Mouse (Mus musculus) lung, postnatal 10 days (tissue): ENCODE results near the gene Mertk.
A peak's percentile ranks its signal among the peaks of the same experiment; 100 is the strongest.

Experiments
- DNase-seq: peaks from one replicate; pipeline ENCODE4 v3.0.0; 2021

The Mertk gene

DNA sequence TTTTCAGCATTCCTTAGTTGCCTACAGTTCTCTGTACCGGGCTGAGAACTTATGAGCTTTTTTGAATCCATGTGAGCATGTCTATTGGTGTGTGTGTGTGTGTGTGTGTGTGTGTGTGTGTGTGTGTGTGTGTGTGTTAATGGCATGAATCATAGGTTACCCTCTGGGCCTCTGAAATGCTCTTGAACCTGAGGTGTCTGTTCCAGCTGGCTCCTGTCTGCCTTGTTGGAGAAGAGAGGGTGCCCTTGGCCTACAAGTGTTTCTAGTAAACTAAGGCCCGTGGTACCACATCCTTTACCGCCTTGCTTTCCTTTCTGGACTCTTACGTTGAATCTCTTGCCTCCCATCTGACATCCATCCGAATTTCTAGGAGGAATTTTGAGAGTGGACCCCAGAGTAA is 27.3 kb downstream of the Mertk start:
- no peak for DNase-seq

DNA sequence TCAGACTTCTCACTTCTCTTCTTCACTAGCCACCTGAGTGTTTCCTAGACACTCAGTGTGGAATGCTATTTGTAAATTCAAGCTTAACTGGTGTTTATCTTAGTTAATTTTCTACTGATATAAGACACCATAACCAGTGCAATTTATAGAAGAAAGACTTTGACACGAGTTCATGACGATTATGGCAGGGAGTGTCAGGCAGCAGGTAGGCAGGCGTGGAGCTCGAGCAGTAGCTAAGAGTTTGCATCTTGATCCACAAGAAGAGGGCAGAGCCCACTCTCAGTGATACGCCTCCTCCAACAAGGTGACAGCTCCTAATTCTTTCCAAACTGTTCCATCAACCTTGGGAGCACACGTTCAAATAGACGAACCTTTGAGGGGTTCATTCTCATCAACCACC is 27.9 kb downstream of the Mertk start:
- no peak for DNase-seq

DNA sequence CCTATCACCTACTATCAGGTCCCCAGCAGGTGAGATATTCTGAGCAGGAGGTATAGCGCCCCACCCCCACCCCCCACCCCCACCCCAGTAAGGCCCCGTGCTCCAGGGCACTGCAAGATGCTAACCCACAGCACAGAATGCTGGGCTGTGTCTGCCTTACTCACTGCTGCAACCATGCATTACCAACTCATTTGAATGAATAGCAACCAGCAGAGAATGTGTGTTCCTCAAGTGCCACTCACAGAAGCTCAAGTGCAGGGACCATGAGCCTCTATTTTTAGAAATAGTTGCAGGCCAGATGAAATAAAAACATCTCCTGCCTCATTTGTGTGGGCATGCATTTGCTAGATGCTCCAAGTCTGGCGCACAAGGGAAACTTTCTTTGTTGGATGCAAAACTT is 28.8 kb downstream of the Mertk start:
- DNase-seq = no peak

- DNase-seq = no peak
These were observed 29.3 kb downstream of the Mertk start for GRCm38 (mm10) chr2:128728066-128728465.

GRCm38 (mm10) chr2:128729141-128729540 is 30.4 kb downstream of the Mertk start:
- DNase-seq = no peak

DNA sequence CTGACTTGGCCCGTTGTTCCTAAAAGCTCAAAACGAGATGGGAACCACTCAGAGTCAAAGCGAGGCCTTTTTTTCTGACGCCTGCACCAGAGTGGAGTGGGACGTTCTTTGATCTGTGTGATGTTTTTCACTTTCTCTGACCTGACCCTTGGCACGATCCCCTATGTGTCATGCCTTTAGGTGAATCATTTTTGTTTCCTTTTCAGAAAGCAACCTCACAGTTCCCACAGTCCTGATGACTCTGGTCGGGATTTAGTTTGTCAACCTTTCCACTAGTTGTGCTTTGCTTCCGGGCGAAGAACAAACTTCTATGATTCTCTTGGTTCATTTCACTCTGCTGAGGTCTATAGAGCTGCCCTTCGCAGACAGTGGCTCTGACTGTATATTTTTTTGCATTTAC is 32.8 kb downstream of the Mertk start:
- DNase-seq = no peak

GRCm38 (mm10) chr2:128731951-128732350 is 33.2 kb downstream of the Mertk start:
- DNase-seq = no peak

GRCm38 (mm10) chr2:128735089-128735488 is 36.3 kb downstream of the Mertk start:
- peak; percentile 62 for DNase-seq

GRCm38 (mm10) chr2:128737051-128737450 is 38.3 kb downstream of the Mertk start:
- DNase-seq = no peak

- DNase-seq = no peak
These were observed 39.0 kb downstream of the Mertk start for GRCm38 (mm10) chr2:128737796-128738195.

GRCm38 (mm10) chr2:128738725-128739258 is 40.0 kb downstream of the Mertk start:
- peak; percentile 58 for DNase-seq

DNA sequence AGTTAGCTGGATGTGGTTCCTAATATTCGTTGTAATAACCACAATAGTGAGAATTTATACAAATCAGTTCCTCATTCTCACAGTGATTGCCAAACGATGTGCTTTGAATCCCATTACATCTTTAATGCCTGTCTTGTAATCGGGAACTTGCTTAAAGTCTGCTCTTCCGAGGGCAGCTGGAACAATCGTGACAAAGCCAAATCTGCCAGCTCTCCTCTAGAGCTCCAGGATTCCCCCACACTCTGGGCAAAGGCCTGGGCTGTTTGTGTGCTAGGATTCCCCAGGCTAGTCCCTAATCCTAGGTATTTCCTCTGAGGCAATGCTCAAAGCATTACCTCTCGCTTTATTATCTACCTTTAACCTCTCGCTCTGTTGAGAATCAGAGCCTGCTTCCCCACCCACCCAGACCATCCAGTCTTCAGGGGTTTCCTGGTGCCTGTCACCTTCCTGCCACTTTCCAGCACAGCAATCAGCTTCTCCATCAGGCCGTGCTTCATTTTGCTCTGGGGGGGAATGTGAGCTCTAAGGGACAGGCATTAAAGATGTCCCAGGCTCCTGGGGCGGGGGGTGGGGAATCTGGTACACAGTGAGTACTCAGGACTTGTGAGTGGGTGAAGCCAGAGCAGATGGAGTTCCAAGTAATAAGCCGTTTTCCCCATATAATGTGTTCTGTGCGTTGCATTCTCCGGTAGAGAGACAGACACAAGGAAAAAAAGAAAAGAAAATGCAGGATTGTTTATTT is 47.3 kb downstream of the Mertk start:
- peak; percentile 48 for DNase-seq

DNA sequence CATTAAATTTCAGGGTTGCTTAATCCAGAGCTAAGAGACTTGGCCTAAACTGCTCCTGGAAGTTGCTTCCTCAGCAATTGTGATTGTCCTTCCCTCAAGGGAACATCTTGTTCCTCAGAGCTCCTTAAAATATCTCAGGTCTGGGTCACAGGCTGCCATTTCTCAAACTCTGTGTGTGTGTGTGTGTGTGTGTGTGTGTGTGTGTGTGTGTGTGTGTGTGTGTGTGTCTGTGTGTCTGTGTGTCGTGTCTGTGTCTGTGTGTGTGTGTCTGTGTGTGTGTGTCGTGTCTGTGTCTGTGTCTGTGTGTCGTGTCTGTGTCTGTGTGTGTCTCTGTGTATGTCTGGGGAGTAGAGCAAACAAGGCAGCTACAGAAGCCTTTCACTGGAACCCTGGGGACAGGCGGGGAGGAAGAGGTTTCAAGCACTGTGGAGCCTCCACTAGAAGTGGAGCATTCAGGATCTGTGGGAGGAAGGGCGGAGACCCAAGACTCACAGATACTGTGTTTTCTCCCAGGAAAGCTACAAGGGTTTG is 47.9 kb downstream of the Mertk start:
- DNase-seq = peak; percentile 61

GRCm38 (mm10) chr2:128747433-128748028 is 48.8 kb downstream of the Mertk start:
- peak; percentile 42 for DNase-seq

DNA sequence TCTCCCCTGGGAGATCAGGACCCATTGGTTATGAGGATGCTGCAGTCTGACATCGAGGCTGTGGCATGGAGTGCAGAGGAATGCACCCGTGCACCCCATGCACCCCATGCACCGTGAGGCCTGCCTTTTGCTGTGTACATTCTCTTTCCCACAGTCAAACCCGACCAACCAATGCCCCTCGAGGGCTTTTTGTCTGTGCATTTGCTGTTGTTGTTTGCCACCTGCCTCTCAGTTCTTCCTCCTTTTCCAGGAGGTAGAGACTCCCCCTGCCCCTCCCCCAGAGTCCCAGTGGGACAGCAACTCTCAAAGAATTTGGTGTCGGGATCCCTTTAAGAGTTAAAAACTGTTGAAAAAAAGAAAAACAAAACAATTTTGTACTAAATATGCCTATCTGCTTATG is 49.4 kb downstream of the Mertk start:
- no peak for DNase-seq

GRCm38 (mm10) chr2:128751030-128751429 is 52.3 kb downstream of the Mertk start:
- DNase-seq = no peak

GRCm38 (mm10) chr2:128753295-128753873 is 54.6 kb downstream of the Mertk start:
- DNase-seq = peak; percentile 32

- DNase-seq = no peak
These were observed 56.5 kb downstream of the Mertk start for GRCm38 (mm10) chr2:128755149-128755691.

- peak; percentile 49 for DNase-seq
These were observed 60.1 kb downstream of the Mertk start for GRCm38 (mm10) chr2:128758724-128759340.

GRCm38 (mm10) chr2:128762008-128762407 is 63.3 kb downstream of the Mertk start:
- no peak for DNase-seq

DNA sequence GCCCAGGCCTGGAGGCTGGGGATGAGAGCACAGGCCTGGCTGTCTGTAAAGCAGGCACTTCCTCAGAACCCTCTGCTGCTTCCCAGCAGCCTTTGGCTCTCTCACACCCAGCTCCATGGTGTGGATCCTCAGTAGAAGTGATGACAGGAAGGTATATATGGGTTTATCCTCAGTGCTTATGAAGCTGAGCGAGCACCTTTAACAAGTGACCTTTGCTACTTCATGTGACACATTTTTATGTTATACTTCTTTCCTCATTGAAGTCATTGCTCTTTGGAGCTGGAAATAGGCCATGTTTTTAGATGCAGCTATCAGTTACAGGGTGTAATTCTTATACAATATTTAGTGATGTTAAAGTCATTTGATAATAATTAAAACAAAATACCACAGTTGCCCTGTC is 67.0 kb downstream of the Mertk start:
- no peak for DNase-seq

DNA sequence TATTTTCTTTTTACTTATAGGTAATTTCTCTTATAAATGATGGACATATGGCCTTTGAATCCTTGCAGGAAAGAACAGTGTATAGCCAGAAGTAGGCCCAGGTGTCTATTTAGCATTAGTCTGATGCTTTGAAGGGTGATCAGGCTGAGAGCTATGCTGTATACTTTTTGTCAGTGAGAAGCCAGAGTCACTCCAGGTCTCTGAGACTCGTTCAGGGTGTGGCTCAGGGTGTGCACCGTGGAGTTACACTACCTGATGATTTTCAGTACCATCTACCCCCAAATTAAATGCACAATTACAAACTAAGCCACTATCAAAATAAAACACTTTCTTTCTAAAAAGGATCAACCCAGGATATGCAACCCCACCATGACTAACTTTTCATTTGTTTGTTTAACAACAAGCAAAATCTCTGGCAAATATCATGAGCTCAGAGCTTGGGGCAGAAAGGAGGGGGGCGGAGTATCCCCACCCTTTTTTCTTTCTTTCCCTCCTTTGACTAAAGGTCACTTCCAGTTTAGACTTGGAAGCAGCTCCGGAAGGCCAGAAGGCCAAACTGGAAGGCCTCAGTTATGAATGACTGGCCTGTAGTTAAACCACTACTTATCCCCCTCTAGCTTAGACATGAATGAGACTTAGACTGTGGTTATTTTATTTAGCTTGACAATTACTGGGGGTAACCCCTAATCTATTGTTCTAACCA is 69.9 kb downstream of the Mertk start:
- DNase-seq = no peak
